Mouse (Mus musculus) layer of hippocampus, adult 11-12 months (tissue): ENCODE data around the gene Med27.
"Not testable (repeated sequence)": the region's sequence is repeated elsewhere in the genome, so short reads cannot be mapped to it uniquely, and the experiment has no call there.

Experiments used
- DNase-seq: peaks from one replicate; pipeline ENCODE4 v3.0.0; 2022; ENCODE audit warnings: low spot score

The Med27 gene

DNA sequence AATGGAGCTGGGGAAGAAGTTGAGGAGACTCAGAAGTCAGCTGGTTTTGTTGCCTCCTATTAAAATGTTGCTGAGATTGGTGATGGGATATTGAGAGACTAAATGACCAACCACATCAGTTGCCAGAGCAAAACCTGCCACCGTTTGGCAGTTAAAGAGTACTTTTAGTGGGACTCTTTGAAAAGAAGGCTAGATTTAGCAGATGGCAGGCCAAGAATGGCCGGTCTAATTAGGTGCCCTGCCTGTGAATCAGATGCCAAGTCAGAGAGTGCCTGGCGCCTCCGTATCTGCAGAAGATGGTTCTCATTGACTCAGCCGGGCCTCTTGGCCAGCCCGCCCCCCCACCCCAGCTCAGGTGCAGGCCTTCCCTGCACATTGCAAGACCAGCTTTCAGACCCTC lies 173.6 kb downstream of the Med27 start:
- DNase-seq = no peak

DNA sequence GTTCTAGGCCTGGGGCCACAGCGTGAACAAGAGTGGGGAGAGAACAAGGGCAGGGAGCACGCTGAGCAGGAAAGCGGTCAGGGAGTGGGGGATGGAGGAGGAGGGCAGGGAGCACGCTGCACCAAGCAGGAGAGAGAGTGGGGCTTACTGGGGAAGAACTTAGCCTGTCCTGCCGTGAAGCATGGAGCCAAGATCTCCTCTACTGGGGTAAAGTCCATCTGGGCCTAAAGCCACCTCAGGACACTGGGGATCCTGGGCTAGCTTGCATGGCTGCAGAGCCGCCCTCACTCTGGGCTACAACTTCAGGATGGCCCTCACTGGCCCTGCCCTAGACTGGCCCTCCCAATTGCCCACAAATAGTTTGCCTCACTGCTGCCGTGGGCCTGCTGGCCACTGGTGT lies 174.9 kb downstream of the Med27 start:
- no peak for DNase-seq

DNA sequence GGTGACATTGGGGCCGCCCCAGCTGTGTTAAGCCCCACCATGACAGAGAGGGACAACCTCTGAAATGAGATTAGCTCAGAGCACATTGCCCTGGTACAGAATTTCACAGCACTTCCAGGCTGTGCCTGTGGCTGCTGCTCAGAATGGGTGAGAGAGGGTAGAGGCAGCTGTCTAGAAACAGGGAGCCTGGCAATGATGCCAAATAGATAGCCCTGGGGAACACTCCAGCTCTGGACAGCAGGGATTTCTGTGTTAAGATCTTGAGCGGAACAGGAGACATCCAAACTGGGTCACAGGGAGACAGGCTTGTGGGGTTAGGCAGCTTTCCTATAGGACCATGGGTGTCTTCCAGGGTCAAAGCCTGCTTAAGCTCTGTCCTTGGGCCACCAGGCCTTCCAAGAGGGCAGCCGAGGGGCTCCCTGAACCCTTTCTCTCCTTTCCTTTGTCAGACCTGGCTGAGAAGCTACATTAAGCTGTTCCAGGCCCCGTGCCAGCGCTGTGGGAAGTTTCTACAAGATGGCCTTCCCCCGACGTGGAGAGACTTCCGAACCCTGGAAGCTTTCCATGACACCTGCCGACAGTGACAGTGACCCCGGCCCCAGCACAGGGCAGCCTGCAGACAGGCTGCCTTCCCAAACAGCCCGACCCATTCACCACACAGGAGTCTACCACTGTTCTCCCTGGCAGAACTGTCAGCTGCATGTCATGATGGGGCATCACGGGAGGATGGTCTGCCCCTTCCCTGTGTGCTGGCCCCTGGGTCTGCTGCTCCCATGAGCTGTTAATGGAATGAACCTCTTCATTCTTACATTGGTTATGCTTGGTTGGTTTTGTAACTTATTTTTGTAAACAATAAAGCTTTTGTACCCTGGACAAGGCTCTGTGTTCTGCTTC lies 177.5 kb downstream of the Med27 start:
- DNase-seq = no peak

DNA sequence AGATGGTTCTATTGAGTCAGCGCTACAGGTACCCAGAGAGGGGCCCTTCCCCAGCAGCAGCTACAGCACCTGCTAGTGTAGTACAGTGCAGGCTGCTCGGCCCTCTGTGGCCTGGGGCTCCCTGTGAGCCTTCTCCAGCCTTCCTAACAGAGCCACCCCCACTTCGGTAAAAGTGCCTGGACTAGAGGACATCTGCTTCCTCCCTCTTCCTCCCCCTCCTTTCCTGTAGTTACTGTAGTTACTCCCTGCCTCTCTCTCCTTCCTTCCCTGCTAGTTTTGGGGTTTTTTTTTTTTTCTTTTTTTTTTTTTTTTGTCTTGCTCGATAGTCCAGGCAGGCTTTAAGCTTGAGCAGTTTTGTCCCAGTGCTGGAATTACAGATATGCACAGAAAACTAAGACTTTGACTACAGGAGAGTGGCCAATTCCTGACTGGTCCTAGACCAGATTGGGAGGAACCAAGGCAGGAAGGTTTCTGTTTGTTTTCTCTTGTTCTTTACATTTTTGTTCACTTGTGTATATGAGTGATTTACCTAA lies 178.7 kb downstream of the Med27 start:
- no peak for DNase-seq

DNA sequence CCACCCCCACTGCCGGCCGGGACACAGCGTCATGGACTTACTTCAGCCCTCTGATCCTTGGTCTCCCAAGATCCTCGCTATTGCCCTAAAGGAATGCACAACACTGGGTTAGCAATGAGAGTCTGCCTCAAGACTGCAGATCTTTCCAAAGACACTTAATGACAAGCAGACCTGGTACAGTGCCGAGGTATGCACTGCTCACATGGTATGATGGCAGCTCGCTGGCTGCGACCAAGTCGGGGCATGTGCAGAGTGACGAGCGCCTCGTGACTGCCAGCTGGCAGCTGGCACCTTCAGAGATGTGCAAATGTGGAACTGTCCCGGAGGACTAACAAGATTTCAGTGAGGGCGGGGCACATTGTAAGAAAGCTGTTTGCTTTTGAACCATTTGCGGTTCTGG lies 179.6 kb downstream of the Med27 start:
- DNase-seq = peak; percentile 63

DNA sequence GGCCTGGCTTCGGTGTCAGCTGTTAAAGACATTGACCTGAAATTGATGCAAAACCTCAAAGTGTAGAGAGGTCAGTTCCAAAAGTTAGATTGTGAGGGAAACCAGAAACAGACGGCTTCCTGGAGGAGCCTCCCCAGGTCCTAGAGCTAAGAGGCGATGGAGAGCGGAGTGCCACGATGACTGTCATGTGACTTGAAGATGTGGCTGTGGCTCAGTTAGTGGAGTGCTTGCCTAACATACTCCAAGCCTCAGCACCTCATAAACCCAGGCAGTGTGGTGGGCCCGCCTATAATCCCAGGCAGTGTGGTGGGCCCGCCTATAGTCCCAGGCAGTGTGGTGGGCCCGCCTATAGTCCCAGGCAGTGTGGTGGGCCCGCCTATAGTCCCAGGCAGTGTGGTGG lies 180.9 kb downstream of the Med27 start:
- not testable (repeated sequence) for DNase-seq

DNA sequence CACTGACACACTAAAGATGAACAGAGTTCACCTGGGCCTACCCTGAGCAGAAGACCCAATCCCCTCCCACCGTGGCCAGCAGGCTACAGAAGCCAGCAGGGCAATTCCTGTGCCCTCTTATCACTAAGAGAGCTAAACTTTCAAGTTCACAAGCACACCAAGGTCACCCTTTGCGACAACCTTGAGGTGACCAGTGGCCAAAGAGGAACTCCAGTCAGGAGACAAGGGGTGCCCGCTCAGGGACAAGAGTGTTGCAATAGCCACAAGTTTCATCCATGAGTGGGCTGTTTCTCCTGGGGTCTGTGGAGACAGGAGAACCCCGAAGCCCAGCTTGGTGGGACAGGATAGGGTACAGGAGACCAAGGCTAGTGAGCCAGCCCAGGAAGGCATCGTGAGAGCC lies 182.2 kb downstream of the Med27 start:
- no peak for DNase-seq

DNA sequence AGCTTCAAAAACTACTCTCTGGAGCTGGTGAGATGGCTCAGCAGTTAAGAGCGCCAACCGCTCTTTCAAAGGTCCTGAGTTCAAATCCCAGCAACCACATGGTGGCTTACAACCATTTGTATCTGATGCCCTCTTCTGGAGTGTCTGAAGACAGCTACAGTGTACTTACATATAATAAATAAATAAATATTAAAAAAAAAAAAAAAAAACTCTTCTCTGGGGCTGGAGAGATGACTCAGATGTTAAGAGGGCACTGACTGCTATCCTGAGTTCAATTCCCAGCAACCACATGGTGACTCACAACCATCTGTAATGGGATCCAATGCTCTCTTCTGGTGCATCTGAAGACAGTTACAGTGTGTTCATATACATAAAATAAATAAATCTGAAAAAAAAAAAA lies 183.2 kb downstream of the Med27 start:
- DNase-seq = not testable (repeated sequence)

DNA sequence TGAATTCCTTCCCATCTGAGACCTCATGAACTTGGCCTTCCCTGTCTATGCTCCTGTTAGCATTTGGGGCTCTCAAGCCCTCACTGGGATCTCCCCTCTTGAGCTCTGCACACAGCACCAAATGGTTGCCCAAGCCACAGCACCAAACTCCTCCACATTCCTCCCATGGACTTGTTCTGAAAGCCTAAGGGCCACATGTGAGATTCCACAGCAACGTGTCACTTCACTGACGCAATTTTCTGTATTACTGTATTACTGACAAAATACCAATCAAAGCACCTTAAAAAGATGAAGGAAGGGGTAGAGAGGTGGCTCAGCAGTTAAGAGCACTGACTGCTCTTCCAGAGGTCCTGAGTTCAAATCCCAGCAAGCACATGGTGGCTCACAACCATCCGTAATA lies 185.6 kb downstream of the Med27 start:
- DNase-seq = no peak

DNA sequence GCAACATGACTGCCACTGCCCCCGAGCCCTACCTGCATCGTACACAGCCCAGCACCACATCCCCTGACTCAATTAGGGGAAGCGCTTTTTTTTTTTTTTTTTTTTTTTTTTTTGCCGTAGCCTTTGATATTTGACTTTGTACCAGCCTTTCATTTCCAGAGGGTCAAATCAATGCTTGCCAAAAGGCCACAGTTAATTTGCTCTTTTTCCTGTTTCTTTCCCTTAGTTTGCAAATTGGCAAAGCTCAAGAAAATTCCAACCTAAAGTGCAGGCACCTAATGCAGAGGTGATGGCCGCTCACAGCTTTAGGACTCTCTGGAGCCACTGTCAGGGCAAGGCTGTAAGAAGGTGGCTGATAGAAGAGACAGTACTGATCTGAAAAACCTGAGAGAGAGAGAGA lies 186.3 kb downstream of the Med27 start:
- DNase-seq = no peak

DNA sequence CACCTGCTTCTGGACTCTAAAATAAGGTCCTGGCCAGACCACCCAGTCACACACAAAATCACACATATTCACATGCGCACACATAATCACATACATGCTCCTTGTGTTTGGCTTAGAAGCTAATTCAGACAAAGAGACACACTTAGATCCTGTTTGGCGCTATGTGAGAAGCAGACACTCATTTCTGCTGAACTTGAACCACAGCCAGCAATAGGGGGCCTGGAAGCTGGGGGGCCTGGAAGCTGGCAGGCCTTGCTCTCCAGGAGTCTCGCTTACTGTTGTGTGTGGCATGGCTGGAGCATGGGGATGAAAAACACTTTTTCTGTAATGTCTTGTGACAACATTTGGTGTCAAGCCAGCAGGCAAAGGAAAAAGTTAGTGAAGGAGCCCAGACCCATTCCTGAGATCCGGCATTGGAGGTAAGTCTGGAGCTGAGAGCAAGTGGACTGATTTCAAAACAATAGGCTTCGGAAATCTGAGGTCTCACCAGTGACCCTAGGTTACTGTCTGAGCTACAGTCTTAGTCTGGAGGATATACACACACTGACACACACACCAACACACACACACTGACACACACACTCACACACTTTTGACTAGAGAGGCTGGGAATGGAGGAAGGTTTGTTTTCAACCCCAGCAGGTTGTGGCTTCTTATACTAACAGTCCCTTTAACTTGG lies 189.1 kb downstream of the Med27 start:
- DNase-seq = no peak

DNA sequence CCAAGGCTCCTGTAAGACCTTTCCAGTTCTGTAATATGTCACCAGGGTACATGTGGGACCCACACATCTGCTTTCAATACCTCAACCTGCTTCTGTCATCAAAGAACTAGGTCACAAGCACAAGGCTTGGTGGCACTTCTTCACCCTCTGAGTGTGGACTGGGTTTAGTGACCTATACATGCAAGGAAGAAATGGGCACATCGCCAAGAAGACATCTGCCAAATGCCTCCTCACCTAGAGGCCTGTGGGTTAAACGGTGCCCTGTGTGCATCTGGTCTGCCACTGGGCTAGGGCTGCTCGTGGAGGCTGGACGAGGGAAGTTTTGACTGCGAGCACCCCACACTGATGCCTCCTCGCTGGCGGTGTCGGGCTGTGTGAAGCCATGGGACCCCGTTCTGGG lies 189.9 kb downstream of the Med27 start:
- no peak for DNase-seq

DNA sequence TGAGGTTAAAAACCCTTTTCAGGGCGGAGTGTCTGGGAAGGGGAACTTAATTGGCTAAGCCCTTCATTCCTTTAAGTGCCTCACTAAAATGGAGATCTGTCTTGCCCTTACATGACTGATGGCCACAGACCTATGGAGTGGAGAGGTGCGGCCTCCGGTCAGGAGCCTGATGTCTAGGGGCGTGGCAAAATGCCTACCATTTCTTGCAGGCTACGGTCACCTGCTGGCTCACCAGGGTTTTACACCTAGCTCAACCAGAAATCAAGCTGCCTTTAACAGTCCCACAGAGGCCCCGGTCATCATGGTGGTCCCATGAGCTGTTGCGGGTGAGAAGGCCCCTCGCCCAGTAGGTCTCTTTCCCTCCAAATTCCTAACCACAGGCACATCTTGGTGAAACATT lies 190.7 kb downstream of the Med27 start:
- DNase-seq = no peak

DNA sequence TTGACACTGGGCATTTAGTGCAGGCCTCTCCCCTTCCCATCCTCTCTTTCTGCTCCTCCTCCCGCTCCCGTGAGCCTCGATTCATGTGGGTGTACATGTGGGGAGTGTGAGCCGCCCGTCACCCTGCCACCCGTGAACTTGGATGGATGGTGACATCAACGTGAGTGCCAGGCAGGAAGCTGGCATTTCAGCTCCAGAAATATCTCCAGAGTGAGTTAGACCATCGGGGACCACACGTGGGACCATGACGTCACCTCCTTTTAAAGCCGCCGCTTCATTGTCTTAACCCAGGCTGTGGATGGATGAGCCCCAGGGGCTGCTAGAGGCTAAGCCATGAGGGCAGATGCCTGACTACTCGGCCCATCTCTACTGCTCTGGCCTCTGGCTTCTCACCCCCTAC lies 195.4 kb downstream of the Med27 start:
- peak; percentile 54 for DNase-seq

DNA sequence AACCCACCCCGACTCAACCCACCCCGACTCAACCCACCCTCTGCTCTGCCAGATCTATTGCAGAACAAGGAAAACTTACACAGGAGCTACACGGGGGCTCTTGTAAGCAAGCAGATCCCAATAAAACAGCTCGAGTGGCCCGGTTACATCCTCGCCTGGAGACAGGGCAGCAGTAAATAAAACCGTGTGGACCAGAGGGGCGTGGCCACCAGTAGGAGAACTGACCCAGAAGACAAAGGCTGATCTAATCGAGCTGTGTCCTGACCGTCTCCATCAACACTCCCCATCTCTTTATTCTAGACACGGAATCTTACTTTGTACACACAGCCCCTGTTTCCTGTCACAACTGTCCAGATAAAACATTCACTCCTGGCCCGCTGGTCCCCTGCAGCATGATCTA lies 200.0 kb downstream of the Med27 start:
- no peak for DNase-seq

DNA sequence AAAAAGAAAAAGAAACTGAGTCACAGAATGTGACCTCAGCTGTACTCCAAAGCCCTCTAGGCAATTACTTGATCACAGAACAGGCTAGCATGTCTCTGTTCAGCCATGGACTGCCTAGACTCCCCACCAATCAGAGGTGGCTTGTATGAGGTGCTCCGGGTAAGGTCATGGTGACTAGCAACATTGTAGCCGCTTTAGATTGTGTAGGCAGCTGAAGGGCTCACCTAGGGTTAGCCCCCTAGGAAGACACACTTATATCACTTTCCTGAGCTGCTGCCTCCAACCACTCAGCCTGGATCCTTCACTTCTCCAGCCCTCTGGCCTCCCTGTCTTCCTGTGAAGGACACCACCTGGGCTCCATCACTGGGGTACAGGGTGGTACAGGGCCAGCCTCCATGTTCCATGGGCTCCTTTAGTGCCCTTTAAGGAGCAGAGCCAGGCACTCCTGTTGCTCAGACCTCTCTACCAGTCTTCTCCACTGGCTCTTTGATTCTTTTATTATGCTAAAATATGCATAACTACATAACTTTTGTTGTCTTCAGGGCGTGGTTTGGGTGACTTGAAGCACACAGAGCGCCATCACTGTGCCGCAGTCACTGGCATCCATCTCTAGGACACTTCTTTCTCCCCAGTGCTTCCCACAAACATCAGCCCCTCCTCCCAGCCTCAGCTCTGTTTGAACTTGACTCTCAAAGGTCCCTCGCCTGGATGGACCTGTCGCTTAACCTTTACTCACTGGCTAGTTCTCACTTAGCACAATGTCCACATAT lies 205.4 kb downstream of the Med27 start:
- DNase-seq = no peak

DNA sequence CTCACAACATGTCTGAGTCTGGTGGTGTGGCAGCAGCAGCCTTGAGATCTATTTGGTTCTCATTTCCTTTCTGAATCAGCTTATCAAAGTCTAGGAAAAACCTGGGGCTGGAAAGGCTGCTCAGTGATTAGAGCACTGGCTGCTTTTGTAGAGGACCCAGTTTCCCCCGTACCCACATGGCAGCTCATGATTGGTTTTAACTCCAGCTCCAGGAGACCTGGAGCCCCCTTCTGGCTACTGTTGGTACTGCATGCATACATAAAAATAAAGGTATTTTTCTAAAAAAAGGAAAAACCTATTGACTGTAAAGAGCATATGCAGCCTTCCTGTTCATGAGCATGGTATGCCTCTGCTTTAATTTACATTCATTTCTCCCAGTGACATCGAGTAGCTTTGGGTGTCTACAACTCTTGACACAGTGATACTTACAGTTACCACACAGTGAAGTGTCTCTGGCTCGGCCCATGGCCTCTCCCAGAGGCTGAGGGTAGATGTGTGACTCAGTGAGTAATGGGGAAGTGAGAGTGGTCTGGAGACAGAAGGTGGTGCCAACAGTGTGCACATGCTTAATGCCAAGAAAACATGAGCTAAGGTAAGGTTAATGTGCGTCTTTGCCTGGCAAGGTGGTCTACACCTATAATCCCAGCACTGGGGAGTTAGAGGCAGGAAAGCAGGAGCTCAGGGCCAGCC lies 207.5 kb downstream of the Med27 start:
- DNase-seq = peak; percentile 66

DNA sequence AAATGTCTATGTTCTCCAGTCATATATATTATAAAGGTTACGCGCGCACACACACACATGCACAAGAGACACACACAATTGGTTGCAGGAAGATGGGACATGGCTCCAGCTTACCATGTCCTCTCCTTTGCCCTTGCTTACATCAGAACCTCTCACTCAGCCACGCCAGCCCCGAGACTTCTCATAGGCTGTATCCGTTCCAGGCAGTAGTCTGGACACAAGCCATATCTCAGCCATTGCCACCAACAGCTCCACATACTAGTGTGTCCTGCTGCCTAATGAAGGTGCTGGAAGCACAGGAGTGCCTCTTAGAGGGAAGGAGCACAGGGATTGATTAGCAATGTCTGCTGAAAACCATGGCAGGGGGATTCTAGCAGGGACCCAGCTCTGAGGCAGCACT lies 211.9 kb downstream of the Med27 start:
- DNase-seq = no peak

DNA sequence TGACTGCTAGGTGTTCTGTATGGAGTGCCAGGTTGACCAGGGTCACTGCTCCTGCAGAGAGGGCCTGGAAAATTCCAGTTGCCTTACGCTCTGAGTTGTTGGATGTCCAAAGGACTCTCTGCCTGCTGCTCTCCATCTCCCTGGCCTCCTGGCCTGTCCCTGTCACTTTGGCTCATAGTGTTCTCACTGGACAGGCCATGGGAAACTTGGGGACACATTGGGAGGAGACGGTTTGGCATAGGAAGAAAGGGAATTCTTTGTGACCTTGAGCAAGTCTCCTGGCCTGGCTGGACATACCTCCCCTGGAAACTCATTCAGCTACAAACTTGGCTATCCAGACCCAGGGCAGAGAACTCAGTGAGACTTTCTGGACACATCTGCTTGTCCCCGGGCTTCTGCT lies 213.3 kb downstream of the Med27 start:
- DNase-seq = no peak

DNA sequence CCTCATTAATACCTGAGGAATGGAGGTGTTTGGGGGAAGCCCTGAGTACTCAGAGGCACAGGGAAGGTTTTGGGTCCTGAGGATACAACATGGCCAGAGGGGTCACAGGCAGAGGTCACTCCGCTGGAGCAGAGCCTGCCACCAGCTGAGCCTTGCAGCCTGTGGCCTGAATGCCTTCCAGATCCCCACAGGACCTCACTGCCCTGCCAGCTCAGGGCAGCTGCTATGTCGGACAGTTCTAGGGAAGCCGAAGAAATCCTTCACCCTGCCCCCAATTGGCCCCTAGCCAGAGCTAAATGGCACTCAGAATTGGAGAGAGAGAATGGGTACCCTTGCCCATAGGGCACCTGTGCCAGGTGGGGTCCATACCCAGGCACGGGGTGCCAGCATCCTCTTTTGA lies 214.8 kb downstream of the Med27 start:
- no peak for DNase-seq

DNA sequence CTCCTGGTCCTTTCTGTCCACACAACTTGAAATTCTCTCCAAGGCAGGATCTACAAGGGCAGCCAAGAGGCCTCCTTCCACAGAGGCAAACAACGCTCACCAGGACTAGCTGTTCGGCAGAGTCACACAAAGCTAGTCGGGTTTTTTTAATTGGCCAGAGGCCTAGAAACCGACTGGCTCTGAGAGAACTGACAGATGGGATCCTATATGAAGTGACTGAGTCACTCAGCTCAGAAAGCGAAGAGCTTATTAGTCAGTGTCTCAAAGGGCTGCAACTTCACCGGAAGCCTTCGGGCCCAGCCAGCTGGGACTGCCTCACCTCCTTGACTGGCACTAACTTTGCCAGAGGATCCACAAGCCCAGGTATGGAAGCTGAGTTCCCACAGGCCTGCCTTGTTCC lies 217.4 kb downstream of the Med27 start:
- DNase-seq = peak; percentile 80
